Mouse (Mus musculus): ENCODE data around the gene Pcca. TPM values are rescaled to one million over a fixed set of nuclear protein-coding genes. Genes with fewer than 3 reads are reported as not detected.

Gene Pcca
- polyA plus RNA-seq, 1 experiment from 2014 or later = 23.8 TPM

DNA sequence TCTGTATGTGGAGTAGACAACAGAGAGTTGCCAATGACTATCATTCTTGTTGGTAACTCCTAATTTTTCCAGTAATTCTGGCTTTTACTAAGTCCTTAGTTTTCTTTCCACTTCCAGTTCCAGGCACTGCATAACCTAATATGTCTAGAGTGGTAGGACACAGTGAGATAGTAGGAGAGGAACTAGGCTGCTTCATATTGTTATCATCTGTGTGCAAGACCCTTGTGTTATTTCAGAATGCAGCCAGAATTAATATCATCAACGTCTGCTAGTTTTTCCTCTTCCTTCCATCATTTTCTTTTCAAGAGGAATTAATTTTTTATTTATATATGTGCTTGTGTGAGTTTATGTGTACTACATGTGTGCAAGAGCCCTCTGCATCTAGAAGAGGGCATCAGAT lies 114.1 kb downstream of the Pcca start:
- 68% methylated on average over 1 of the region's 1 CpGs for WGBS

DNA sequence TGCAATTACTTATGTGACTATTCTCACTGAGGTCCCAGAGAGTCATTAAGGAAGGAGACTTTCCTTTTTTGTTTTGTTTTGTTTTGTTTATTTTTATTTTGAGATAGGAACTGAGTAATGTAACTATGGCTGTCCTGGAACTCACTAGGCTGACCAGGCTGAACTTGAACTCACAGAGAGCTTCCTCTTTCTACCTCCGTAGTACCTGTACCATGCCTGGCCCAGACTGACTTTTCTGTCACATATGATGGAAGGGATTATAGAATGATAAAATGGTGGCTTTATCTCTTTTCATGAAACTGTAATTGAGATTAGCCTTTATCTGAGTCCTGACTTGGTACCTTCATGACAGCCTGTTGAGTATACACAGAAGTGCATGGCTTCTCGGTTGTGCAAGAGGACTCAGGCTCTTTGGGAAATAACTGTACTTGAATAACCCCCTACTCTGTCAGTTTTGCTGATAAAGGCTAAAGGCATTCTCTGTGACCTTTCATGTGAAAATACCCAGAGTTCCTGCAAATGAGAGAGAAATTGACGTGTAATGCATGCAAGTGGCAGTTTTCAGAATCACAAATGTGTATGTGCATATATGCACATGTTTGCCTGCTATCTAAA lies 115.3 kb downstream of the Pcca start:
- WGBS = 59% methylated on average over 3 of the region's 3 CpGs

More for the DNA sequence above, 114.1 kb downstream of the Pcca start:
- no peak overlapping the region for H3K4me3 ChIP-seq (ENCODE audit: low read depth, low read length)
- no peaks in the 10 kb centered on the region for H3K27me3 ChIP-seq (ENCODE audit: insufficient read depth, low read length)
- H3K4me2 ChIP-seq = no peak overlapping the region
- H3K9ac ChIP-seq = no peak overlapping the region
- H3K36me3 ChIP-seq (ENCODE audit: insufficient read depth) = no peaks in the 10 kb centered on the region
- ATAC-seq (ENCODE audit: insufficient read depth) (no peak), DNase-seq (no peak)
- no peak overlapping the region for H3K27ac ChIP-seq (ENCODE audit: low read depth)
- H3K4me1 ChIP-seq (ENCODE audit: insufficient read depth) = no peaks in the 10 kb centered on the region
- H3K9me3 ChIP-seq (ENCODE audit: low read depth, low read length) = no peaks in the 10 kb centered on the region
- TF ChIP-seq CTCF (IDR thresholded peaks at IDR 0.05; ENCODE audit: low read depth) = no peak

DNA sequence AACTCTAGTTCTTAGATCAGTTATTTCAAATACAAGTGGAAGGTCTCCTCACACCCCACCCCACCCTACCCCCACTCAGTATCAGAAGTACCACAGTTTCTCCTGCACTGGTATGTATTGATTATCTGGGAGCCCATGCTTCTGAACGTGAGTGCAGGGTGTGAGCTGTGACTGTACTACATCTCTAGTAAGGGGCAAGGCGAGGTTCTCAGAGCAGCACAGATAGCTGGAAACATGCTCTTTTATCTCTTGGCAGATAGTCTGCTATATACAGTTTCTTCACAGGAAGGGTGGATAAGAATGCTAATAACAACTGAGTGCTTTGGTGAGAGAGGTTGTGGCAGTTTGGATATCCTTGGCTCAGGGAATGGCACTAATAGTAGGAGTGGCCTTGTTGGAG lies 117.6 kb downstream of the Pcca start:
- H3K9ac ChIP-seq = no peak overlapping the region
- no peak for DNase-seq
- no peak for TF ChIP-seq CTCF (IDR thresholded peaks at IDR 0.05; ENCODE audit: low read depth)
- no peak overlapping the region for H3K4me2 ChIP-seq
- no peaks in the 10 kb centered on the region for H3K9me3 ChIP-seq (ENCODE audit: low read depth, low read length)
- WGBS = 78% methylated on average over 2 of the region's 2 CpGs
- no peaks in the 10 kb centered on the region for H3K36me3 ChIP-seq (ENCODE audit: insufficient read depth)
- H3K27ac ChIP-seq (ENCODE audit: low read depth) = no peak overlapping the region
- H3K4me1 ChIP-seq (ENCODE audit: insufficient read depth) = no peaks in the 10 kb centered on the region
- ATAC-seq (ENCODE audit: insufficient read depth) = no peak
- H3K27me3 ChIP-seq (ENCODE audit: insufficient read depth, low read length) = no peaks in the 10 kb centered on the region
- no peak overlapping the region for H3K4me3 ChIP-seq (ENCODE audit: low read depth, low read length)

More for the DNA sequence above, 115.3 kb downstream of the Pcca start:
- Histone ChIP-seq H3K4me1 (ENCODE audit: insufficient read depth) (no peaks in the 10 kb centered on the region), H3K36me3 (ENCODE audit: insufficient read depth) (no peaks in the 10 kb centered on the region), H3K4me3 (ENCODE audit: low read depth, low read length) (no peak overlapping the region), H3K9ac (no peak overlapping the region), H3K27me3 (ENCODE audit: insufficient read depth, low read length) (no peaks in the 10 kb centered on the region), H3K27ac (ENCODE audit: low read depth) (no peak overlapping the region), H3K4me2 (no peak overlapping the region), H3K9me3 (ENCODE audit: low read depth, low read length) (no peaks in the 10 kb centered on the region)
- no peak for TF ChIP-seq CTCF (IDR thresholded peaks at IDR 0.05; ENCODE audit: low read depth)
- DNase-seq (no peak), ATAC-seq (ENCODE audit: insufficient read depth) (no peak)

DNA sequence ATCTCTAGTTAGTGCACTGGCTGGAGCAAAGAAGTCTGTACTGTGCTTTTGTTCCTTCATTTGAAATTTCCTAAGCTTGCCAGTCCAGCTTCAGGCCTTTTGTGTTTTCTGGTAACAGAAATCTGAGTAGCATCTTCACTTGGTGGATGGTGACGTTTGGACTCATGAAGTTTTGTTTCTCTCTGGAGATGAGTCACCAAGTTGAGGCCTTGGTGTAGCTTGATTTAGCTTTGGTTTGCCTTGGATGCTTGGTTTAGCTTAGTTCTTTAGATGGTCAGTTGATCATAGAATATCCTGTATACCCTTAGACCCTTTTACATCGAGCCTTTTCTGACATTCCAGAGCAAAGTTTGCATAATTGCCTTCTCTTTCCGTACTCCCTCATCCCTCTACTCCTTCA lies 141.5 kb downstream of the Pcca start:
- DNase-seq (no peak), ATAC-seq (ENCODE audit: insufficient read depth) (no peak)
- no peak for TF ChIP-seq CTCF (IDR thresholded peaks at IDR 0.05; ENCODE audit: low read depth)
- Histone ChIP-seq H3K9me3 (ENCODE audit: low read depth, low read length) (no peaks in the 10 kb centered on the region), H3K4me2 (no peak overlapping the region), H3K27ac (ENCODE audit: low read depth) (no peak overlapping the region), H3K9ac (no peak overlapping the region), H3K4me1 (ENCODE audit: insufficient read depth) (no peaks in the 10 kb centered on the region), H3K27me3 (ENCODE audit: insufficient read depth, low read length) (no peaks in the 10 kb centered on the region), H3K4me3 (ENCODE audit: low read depth, low read length) (no peak overlapping the region), H3K36me3 (ENCODE audit: insufficient read depth) (no peaks in the 10 kb centered on the region)
- 82% methylated on average over 3 of the region's 3 CpGs for WGBS

DNA sequence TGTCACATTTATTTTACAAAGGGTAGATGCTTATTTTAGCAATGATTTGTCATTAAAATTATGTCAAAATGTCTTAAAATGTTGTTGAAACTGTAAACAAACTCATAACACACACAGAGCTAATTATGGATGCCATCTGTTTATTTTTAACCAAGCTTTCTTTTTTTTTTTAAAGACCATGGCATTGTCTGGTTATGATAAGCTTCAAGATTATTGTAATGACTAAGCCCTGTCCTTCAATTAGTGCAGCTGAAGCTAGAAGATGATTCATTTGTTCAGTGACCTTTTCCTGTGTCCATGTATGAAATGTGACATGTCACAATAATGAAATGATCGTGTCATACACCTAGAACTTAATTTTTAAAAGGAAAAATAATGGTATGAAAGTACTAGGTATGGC lies 149.5 kb downstream of the Pcca start:
- DNase-seq = no peak
- Histone ChIP-seq H3K36me3 (ENCODE audit: insufficient read depth) (no peaks in the 10 kb centered on the region), H3K9me3 (ENCODE audit: low read depth, low read length) (no peaks in the 10 kb centered on the region), H3K4me2 (no peak overlapping the region), H3K4me1 (ENCODE audit: insufficient read depth) (no peaks in the 10 kb centered on the region), H3K4me3 (ENCODE audit: low read depth, low read length) (no peak overlapping the region), H3K27ac (ENCODE audit: low read depth) (no peak overlapping the region), H3K9ac (no peak overlapping the region), H3K27me3 (ENCODE audit: insufficient read depth, low read length) (no peaks in the 10 kb centered on the region)
- TF ChIP-seq CTCF (IDR thresholded peaks at IDR 0.05; ENCODE audit: low read depth) = no peak
- 67% methylated on average over 1 of the region's 1 CpGs for WGBS
- no peak for ATAC-seq (ENCODE audit: insufficient read depth)

DNA sequence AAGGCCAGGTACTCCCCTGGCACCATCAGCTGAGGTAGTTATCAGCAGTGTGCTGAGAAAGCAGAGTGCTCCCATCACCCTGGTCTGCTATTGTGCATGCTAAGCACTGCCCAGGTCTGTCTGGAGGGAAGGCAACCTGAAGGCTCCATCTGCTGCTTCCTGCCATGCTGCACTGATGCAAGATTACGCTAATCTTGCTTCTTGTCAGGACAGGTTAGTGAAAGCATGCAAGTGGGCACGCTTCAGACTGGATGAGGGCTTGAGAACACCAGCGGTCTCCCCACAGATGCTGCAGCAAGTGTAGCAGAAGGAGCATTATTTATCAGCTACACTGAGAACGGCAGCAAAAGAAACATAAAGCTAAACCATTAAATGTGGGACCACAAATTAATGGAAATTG lies 150.1 kb downstream of the Pcca start:
- TF ChIP-seq CTCF (IDR thresholded peaks at IDR 0.05; ENCODE audit: low read depth) = no peak
- DNase-seq (no peak), ATAC-seq (ENCODE audit: insufficient read depth) (no peak)
- Histone ChIP-seq H3K27ac (ENCODE audit: low read depth) (no peak overlapping the region), H3K4me2 (no peak overlapping the region), H3K27me3 (ENCODE audit: insufficient read depth, low read length) (no peaks in the 10 kb centered on the region), H3K9ac (no peak overlapping the region), H3K9me3 (ENCODE audit: low read depth, low read length) (no peaks in the 10 kb centered on the region), H3K4me3 (ENCODE audit: low read depth, low read length) (no peak overlapping the region), H3K4me1 (ENCODE audit: insufficient read depth) (no peaks in the 10 kb centered on the region), H3K36me3 (ENCODE audit: insufficient read depth) (no peaks in the 10 kb centered on the region)
- WGBS = 81% methylated on average over 4 of the region's 4 CpGs

DNA sequence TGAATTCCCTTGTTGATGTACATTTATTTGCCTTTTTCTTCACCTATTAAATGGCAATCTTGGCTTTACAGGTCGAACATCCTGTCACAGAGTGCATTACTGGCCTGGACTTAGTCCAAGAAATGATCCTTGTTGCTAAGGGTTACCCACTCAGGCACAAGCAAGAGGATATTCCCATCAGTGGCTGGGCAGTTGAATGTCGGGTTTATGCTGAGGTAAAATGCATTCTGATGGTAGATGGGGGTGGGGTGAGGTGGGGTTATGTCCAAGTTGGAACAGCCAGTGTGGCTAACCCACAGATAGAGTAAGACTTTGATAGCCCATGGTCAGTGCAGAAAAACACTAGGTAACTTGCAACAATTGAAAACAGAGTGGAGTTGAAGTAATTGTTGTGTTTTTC lies 150.7 kb downstream of the Pcca start:
- TF ChIP-seq CTCF (IDR thresholded peaks at IDR 0.05; ENCODE audit: low read depth) = no peak
- Histone ChIP-seq H3K9me3 (ENCODE audit: low read depth, low read length) (no peaks in the 10 kb centered on the region), H3K4me2 (no peak overlapping the region), H3K27me3 (ENCODE audit: insufficient read depth, low read length) (no peaks in the 10 kb centered on the region), H3K9ac (no peak overlapping the region), H3K4me3 (ENCODE audit: low read depth, low read length) (no peak overlapping the region), H3K36me3 (ENCODE audit: insufficient read depth) (no peaks in the 10 kb centered on the region), H3K4me1 (ENCODE audit: insufficient read depth) (peaks cover 3% of the 10 kb centered on the region; the same call in 1 of the 2 replicates), H3K27ac (ENCODE audit: low read depth) (no peak overlapping the region)
- WGBS = 30% methylated on average over 2 of the region's 2 CpGs
- peak; percentile 31 for DNase-seq
- no peak for ATAC-seq (ENCODE audit: insufficient read depth)

Measured in lung, embryonic 14.5 days (tissue).